Mouse (Mus musculus): ENCODE results near the gene Dhrs11. TPM values are rescaled to one million over a fixed set of nuclear protein-coding genes. Genes with fewer than 3 reads are reported as not detected.

The Dhrs11 gene
- polyA plus RNA-seq, 1 experiment from 2014 or later, result 115 TPM

GRCm38 (mm10) chr11:84790383-84790782, 38.4 kb downstream of the Dhrs11 start:
- H3K27me3 ChIP-seq (replicated peaks; ENCODE audit: control insufficient read depth, insufficient read depth, low read length), result no peaks in the 10 kb centered on the region
- no peak for DNase-seq (ENCODE audit: low spot score)
- no peak for ATAC-seq (replicated peaks; ENCODE audit: low FRiP score)
- no peak overlapping the region for H3K9ac ChIP-seq (ENCODE audit: low read depth, low read length)
- H3K4me2 ChIP-seq, result no peak overlapping the region
- 68% methylated on average over 6 of the region's 6 CpGs for WGBS
- H3K9me3 ChIP-seq (ENCODE audit: control insufficient read depth, low read length), result no peaks in the 10 kb centered on the region
- no peak overlapping the region for H3K27ac ChIP-seq (ENCODE audit: low read depth, low read length)
- no peak overlapping the region for H3K4me3 ChIP-seq (ENCODE audit: low read depth, low read length)
- no peaks in the 10 kb centered on the region for H3K36me3 ChIP-seq (ENCODE audit: control insufficient read depth, insufficient read depth, low read length)
- no peaks in the 10 kb centered on the region for H3K4me1 ChIP-seq (replicated peaks; ENCODE audit: control insufficient read depth, insufficient read depth, low read length)

- DNase-seq (ENCODE audit: low spot score), result no peak
- WGBS, result 5% methylated on average over 19 of the region's 19 CpGs
- Histone ChIP-seq H3K27ac (ENCODE audit: low read depth, low read length) (no peak overlapping the region), H3K27me3 (replicated peaks; ENCODE audit: control insufficient read depth, insufficient read depth, low read length) (peaks cover 39% of the 10 kb centered on the region), H3K4me2 (no peak overlapping the region), H3K36me3 (ENCODE audit: control insufficient read depth, insufficient read depth, low read length) (no peaks in the 10 kb centered on the region), H3K4me3 (ENCODE audit: low read depth, low read length) (no peak overlapping the region), H3K9ac (ENCODE audit: low read depth, low read length) (no peak overlapping the region), H3K9me3 (ENCODE audit: control insufficient read depth, low read length) (no peaks in the 10 kb centered on the region), H3K4me1 (replicated peaks; ENCODE audit: control insufficient read depth, insufficient read depth, low read length) (no peaks in the 10 kb centered on the region)
- no peak for ATAC-seq (replicated peaks; ENCODE audit: low FRiP score)
Measured at GRCm38 (mm10) chr11:84780143-84780870, 48.5 kb downstream of the Dhrs11 start.

- no peaks in the 10 kb centered on the region for H3K9me3 ChIP-seq (ENCODE audit: control insufficient read depth, low read length)
- H3K9ac ChIP-seq (ENCODE audit: low read depth, low read length), result no peak overlapping the region
- ATAC-seq (replicated peaks; ENCODE audit: low FRiP score) (no peak), DNase-seq (ENCODE audit: low spot score) (no peak)
- no peak overlapping the region for H3K4me2 ChIP-seq
- H3K4me3 ChIP-seq (ENCODE audit: low read depth, low read length), result no peak overlapping the region
- H3K36me3 ChIP-seq (ENCODE audit: control insufficient read depth, insufficient read depth, low read length), result no peaks in the 10 kb centered on the region
- peaks cover 24% of the 10 kb centered on the region for H3K27me3 ChIP-seq (replicated peaks; ENCODE audit: control insufficient read depth, insufficient read depth, low read length)
- WGBS, result 3% methylated on average over 4 of the region's 4 CpGs
- no peak overlapping the region for H3K27ac ChIP-seq (ENCODE audit: low read depth, low read length)
- H3K4me1 ChIP-seq (replicated peaks; ENCODE audit: control insufficient read depth, insufficient read depth, low read length), result no peaks in the 10 kb centered on the region
Measured at GRCm38 (mm10) chr11:84775560-84775959, 53.2 kb downstream of the Dhrs11 start.

DNA sequence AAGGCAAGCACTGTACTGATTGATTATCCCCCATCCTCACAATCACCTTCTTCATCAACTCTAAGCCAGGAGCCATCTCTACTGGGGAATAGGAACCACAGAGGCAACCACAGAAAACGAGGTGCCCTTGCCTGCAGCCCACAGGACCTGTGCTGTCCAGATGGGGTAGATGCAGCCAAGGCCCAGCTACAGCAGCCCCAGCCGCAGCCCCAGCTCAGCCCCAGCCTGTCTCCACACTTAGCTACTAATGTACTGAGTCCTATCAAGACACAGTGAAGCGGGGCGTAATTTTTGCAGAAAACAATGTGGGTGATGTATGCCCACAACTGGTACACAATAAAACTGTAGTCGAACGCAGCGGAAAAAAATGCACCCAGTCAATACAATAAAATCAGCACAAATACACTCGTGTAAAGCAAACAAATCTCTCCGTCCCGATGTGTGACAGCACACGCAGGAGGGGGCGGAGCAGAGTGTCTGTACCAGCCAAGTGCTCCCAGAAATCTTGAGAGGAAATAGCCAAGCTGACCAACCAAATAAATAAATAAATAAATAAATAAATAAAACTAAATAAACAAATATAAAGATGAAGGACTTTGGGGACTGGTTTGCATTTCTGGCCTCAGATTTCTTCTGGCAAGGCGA, 53.8 kb downstream of the Dhrs11 start:
- no peak overlapping the region for H3K9ac ChIP-seq (ENCODE audit: low read depth, low read length)
- H3K36me3 ChIP-seq (ENCODE audit: control insufficient read depth, insufficient read depth, low read length), result no peaks in the 10 kb centered on the region
- no peak for ATAC-seq (replicated peaks; ENCODE audit: low FRiP score)
- peaks cover 18% of the 10 kb centered on the region for H3K27me3 ChIP-seq (replicated peaks; ENCODE audit: control insufficient read depth, insufficient read depth, low read length)
- DNase-seq (ENCODE audit: low spot score), result no peak
- no peak overlapping the region for H3K4me2 ChIP-seq
- WGBS, result 63% methylated on average over 13 of the region's 13 CpGs
- H3K4me3 ChIP-seq (ENCODE audit: low read depth, low read length), result no peak overlapping the region
- no peaks in the 10 kb centered on the region for H3K4me1 ChIP-seq (replicated peaks; ENCODE audit: control insufficient read depth, insufficient read depth, low read length)
- no peaks in the 10 kb centered on the region for H3K9me3 ChIP-seq (ENCODE audit: control insufficient read depth, low read length)
- no peak overlapping the region for H3K27ac ChIP-seq (ENCODE audit: low read depth, low read length)

Other genes starting within 250 kb of the Dhrs11 start
- 19.4 and 20.5 TPM in 2 replicates for gene Mrm1, start 9.5 kb downstream of the Dhrs11 start, polyA plus RNA-seq (2014; fragmentation: Nextera tagmentation; extraction: Ambion mirVana)
- 78.0 and 80.2 TPM in 2 replicates for gene Ggnbp2, start 41.8 kb upstream of the Dhrs11 start, polyA plus RNA-seq (2014; fragmentation: Nextera tagmentation; extraction: Ambion mirVana)
- 10.3 and 12.4 TPM in 2 replicates for gene Myo19, start 51.2 kb upstream of the Dhrs11 start, polyA plus RNA-seq (2014; fragmentation: Nextera tagmentation; extraction: Ambion mirVana)
- 4.4 and 5.0 TPM in 2 replicates for gene Pigw, start 51.3 kb upstream of the Dhrs11 start, polyA plus RNA-seq (2014; fragmentation: Nextera tagmentation; extraction: Ambion mirVana)
- gene Znhit3, start 87.4 kb upstream of the Dhrs11 start, polyA plus RNA-seq (2014; fragmentation: Nextera tagmentation; extraction: Ambion mirVana), result 85.8 and 91.9 TPM in 2 replicates
- 13.0 and 14.2 TPM in 2 replicates for gene Car4, start 128.8 kb upstream of the Dhrs11 start, polyA plus RNA-seq (2014; fragmentation: Nextera tagmentation; extraction: Ambion mirVana)